Mouse (Mus musculus): ENCODE results near the gene Trim65.

DNA sequence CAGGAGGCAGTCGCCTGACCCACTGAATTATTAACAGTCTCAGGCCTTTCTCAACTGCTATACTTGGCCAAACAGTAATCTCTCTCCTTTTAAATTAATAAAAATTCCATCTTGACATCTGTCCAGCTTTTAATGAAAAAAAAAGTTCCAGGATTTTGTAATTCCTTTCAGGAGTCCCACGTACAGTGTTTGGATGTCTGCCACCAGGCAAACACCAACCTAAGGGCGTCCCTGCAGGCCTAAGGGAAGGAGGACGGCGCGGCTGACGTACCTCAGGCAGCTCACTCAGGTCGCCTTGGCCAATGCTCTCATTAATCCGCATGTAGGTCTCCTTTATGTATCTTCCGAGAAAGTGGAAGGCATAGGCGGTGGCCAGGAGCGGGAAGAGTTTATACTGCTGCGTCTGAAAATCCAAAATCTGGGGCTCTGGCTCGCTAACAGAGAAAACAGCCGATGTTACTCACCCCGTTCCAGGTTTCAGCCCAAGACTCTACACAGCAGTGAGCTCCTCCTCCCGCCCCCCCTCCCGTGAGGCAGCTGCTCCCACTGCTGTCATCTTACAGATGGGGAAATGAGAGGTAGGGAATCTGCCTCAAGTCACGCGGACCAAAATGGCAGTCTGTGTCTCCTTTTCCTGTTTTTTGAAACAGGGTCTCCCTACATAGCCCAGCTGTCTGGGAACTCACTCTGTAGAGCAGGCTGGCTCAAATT, 47.6 kb upstream of the Trim65 start:
- no peak for TF ChIP-seq CHD2 (IDR thresholded peaks at IDR 0.05; ENCODE audit: low read depth, low read length)
- TF ChIP-seq HCFC1 (IDR thresholded peaks at IDR 0.05; ENCODE audit: borderline replicate concordance, insufficient read depth, low read length) = no peak
- TF ChIP-seq ZNF384 (IDR thresholded peaks at IDR 0.05; ENCODE audit: low read depth, low read length) = no peak
- TF ChIP-seq MAFK (IDR thresholded peaks at IDR 0.05; ENCODE audit: insufficient read depth, low read depth, low read length) = no peak

Measured in ES-E14 (cell line).